Mouse (Mus musculus) megakaryocyte, embryonic 14.5 days (primary cell): ENCODE results near the gene Smndc1. TPM values are rescaled to one million over a fixed set of nuclear protein-coding genes. Genes with fewer than 3 reads are reported as not detected.
"Not testable (repeated sequence)": the region's sequence is repeated elsewhere in the genome, so short reads cannot be mapped to it uniquely, and the experiment has no call there.

Experiments
- H3K27me3 ChIP-seq: replicated peaks from 2 replicates; pipeline ENCODE3; 2012; ENCODE audit warnings: inconsistent platforms
- H3K36me3 ChIP-seq: replicated peaks from 2 replicates; pipeline ENCODE3; 2012; ENCODE audit warnings: low read length, inconsistent platforms, mixed read lengths
- H3K4me1 ChIP-seq: 2 replicates; pipeline ENCODE4 v1.6.1; 2012; ENCODE audit warnings: inconsistent platforms
- H3K4me3 ChIP-seq: replicated peaks from 2 replicates; pipeline ENCODE3; 2012; ENCODE audit warnings: moderate library complexity, mild to moderate bottlenecking, inconsistent platforms
- H3K9me3 ChIP-seq: 2 replicates; pipeline ENCODE4 v1.6.1; 2012; ENCODE audit warnings: inconsistent platforms
- FLI1 ChIP-seq: IDR thresholded peaks from 2 replicates; pipeline ENCODE4 v1.6.1; 2012; ENCODE audit warnings: low read length, inconsistent platforms, mixed read lengths
- GATA1 ChIP-seq: IDR thresholded peaks from 3 replicates; pipeline ENCODE4 v1.6.1; 2012; ENCODE audit warnings: mixed read lengths, low read length, inconsistent platforms, borderline replicate concordance
- polyA plus RNA-seq: library from polyadenylated mRNA; stranded (reverse); fragments of >175 nt; gene quantifications from 2 replicates; pipeline ENCODE4 v1.2.3, GENCODE M21; 2012; ENCODE audit warnings: low replicate concordance; ENCODE audit not compliant: insufficient read depth

The Smndc1 gene
- polyA plus RNA-seq, 1 experiment: 76.8 TPM

DNA sequence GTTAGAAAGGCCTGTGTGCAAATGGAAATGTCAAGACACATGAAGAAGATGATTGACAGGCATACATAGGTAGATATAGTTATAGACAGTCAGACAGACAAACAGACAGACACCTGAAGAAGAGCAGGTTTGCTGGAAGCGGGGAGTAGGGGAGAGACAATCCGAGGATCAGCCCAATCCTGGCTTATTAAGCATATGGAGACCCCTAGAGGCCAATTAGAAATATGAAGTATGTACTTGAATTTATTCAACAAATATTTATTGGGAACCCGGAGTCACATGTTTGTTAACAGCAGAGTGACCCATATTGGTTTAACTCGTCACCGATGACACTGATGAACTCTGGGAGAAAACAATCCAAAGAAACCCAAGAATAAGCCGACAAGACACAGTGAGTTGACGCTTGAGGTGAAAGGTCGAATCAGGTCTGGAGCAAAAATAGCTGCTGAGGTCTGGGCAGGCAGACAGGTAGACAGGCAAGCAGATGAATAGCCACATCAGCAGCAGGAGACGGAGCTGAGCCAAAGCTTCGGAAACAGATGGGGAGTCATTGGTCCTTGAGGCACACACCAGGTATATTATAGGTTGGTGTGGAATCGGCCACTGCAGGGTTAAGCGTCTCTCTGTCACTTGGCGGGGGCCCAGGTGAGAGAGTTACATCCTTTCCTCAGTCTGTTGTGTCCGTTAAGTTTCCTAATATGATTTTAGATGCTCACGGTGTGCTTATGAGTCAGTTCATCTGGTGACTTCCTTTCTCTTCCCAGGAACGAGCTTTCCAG lies 10.1 kb upstream of the Smndc1 start:
- Histone ChIP-seq H3K27me3 (no peaks in the 10 kb centered on the region), H3K4me3 (no peak overlapping the region), H3K36me3 (no peaks in the 10 kb centered on the region), H3K9me3 (no peaks in the 10 kb centered on the region), H3K4me1 (peaks cover 35% of the 10 kb centered on the region)
- TF ChIP-seq FLI1: no peak
- no peak for TF ChIP-seq GATA1

DNA sequence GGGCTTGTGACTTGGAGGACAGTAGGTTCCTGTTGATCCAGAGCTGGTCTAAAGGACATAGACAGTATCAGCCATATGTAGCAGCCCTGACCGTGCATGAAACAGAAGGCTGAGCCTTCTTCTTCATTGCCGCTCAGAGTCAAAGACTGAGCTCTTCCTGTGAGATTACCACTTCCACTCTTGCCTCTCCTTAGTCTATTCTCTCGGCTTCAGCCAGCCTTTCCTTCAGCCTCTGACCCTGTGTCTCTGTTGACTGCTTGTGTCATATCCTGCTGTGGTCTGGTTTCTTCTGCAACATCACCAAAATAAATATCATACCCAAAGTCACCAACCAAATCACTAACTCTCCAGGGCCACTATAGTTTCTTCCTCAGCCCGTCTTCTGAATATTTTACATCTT lies 8.8 kb upstream of the Smndc1 start:
- Histone ChIP-seq H3K9me3 (no peaks in the 10 kb centered on the region), H3K27me3 (no peaks in the 10 kb centered on the region), H3K4me3 (peak overlapping the region; percentile 44), H3K36me3 (no peaks in the 10 kb centered on the region), H3K4me1 (peaks cover 42% of the 10 kb centered on the region)
- no peak for TF ChIP-seq GATA1
- TF ChIP-seq FLI1: no peak

DNA sequence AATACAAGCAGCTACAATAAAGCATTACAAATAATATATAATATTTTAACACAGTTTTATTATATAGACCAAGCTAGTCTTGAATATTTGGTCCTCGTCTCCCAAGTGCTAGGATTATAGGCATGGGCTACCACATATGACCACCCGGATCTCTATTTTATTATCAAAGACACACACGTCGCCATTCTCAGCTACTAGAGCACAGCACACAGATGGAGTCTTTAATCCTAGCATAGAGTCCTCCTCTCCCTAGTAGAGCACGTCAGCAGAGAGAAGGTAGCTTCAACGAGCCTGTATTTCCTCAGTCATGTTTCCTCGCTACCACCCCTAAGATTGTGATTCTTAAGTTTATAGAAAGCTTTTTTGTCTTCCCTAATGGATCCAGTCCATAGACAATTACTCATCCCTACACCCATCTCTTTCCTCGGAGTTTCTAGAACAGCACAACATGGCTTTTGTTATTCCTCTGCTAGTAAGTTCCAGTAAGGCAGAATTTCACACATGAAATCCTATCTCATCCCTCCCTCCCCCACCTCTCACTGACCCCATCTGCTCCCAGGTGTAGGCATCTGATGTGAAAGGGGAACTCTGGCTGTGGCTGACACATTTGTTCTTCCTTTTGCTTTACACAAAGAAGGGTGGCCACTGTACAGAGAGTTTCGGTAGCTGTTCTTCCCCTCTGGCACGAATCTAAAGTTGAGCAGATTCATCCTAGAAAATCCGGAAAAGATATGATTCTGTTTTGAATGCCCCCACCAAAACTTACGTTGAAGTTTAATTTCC lies 7.3 kb upstream of the Smndc1 start:
- H3K36me3 ChIP-seq: no peaks in the 10 kb centered on the region
- no peaks in the 10 kb centered on the region for H3K27me3 ChIP-seq
- TF ChIP-seq FLI1: no peak
- no peak for TF ChIP-seq GATA1
- no peak overlapping the region for H3K4me3 ChIP-seq
- peaks cover 52% of the 10 kb centered on the region for H3K4me1 ChIP-seq
- no peaks in the 10 kb centered on the region for H3K9me3 ChIP-seq

DNA sequence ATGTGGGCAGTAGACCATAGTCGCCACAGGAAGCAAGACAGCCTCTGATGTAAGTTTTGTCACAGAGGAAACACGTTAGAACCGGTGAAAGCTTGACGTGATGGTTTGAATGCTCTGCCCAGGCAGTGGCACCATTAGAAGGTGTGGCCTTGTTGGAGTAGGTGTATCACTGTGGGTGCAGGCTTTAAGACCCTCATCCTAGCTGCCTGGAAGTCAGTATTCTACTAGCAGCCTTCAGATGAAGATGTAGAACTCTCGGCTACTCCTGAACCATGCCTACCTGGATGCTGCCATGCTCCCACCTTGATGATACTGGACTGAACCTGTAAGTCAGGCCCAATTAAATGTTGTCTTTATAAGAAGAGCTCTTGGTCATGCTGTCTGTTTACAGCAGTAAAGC lies 5.4 kb upstream of the Smndc1 start:
- H3K4me3 ChIP-seq, H3K9me3 ChIP-seq, H3K36me3 ChIP-seq, H3K27me3 ChIP-seq: not testable (repeated sequence)
- H3K4me1 ChIP-seq: peaks cover 68% of the 10 kb centered on the region

DNA sequence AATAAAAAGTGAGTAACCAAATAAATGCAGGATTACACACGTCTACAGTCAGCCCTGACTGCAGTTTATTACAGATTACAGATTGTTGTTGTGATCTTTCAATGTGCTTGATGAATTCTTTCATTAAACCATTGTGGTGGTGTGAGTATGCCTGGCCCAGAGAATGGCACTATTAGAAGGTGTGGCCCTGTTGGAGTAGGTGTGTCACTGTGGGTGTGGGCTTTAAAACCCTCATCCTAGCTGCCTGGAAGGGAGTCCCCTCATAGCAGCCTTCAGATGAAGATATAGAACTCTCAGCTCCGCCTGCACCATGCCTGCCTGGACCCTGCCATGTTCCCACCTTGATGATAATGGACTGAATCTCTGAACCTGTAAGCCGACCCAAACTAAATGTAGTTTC lies 4.6 kb upstream of the Smndc1 start:
- not testable (repeated sequence) for H3K4me3 ChIP-seq, H3K27me3 ChIP-seq, H3K9me3 ChIP-seq, H3K36me3 ChIP-seq
- peaks cover 65% of the 10 kb centered on the region for H3K4me1 ChIP-seq

DNA sequence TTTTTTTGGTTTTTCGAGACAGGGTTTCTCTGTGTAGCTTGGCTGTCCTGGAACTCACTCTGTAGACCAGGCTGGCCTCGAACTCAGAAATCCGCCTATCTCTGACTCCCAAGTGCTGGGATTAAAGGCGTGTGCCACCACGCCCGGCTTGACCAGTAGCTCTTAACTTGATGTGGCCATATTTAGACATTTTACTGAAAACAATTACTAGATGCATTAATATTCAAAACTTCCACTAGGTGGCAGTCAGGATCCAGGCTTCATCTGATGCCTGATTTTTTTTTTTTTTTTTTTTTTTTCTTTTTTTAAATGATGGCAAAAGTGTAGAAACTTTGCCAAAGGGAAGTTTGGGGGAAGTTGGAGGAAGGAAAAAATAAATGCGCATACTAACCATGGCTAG lies 4.2 kb upstream of the Smndc1 start:
- H3K4me3 ChIP-seq: peak overlapping the region; percentile 56
- TF ChIP-seq FLI1: no peak
- no peak for TF ChIP-seq GATA1
- H3K4me1 ChIP-seq: peaks cover 60% of the 10 kb centered on the region
- no peaks in the 10 kb centered on the region for H3K9me3 ChIP-seq
- H3K36me3 ChIP-seq: no peaks in the 10 kb centered on the region
- H3K27me3 ChIP-seq: no peaks in the 10 kb centered on the region

DNA sequence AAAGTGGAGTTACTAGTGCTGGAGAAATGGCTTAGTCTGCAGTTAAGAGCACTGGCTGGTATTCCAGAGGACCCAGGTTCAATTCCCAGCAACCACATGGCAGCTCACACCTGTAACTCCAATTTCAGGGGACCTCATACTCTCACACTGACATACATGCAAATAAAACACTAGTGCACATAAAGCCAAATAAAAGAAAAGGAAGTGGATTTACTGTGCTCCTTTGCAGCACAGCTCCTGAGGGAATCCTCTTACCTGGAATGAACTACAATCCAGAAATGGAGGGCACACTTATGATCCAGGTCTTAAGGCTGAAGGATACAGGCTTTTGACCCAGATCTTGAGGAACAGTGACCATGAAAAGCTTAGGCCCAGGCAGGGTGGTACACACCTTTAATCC lies 3.3 kb upstream of the Smndc1 start:
- Histone ChIP-seq H3K4me1 (peaks cover 60% of the 10 kb centered on the region), H3K4me3 (no peak overlapping the region), H3K9me3 (no peaks in the 10 kb centered on the region), H3K27me3 (no peaks in the 10 kb centered on the region), H3K36me3 (peaks cover 6% of the 10 kb centered on the region)
- TF ChIP-seq GATA1 (no peak), FLI1 (no peak)

DNA sequence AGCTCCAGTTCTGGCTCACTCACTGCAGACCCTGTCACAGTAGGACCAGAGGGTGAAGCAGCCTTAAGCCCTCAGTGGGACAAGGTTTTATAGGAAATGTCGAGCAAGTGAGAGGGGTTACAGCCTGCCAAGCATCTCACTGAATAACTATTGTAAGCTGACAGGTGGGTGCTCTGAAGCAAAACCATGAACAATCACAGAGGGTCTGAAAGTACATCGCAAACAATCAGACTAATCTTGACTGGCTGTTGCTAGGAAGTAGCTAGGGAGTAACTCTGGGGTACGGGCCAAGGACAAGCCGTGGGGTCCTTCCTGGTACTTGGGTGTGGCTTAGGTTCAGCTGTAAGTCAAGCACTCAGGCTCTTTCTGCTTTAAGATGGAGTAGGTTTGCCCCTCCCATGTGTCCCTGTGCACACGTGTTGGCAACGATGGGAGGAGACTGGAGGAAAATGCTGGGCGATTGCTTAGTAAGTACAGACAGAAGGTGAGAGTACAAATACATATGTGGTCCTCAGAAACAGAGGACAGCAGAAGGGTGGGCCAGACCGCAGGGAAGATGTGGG lies 2.5 kb upstream of the Smndc1 start:
- peaks cover 63% of the 10 kb centered on the region for H3K4me1 ChIP-seq
- H3K4me3 ChIP-seq: no peak overlapping the region
- TF ChIP-seq GATA1: no peak
- H3K27me3 ChIP-seq: no peaks in the 10 kb centered on the region
- peaks cover 13% of the 10 kb centered on the region for H3K36me3 ChIP-seq
- no peaks in the 10 kb centered on the region for H3K9me3 ChIP-seq

DNA sequence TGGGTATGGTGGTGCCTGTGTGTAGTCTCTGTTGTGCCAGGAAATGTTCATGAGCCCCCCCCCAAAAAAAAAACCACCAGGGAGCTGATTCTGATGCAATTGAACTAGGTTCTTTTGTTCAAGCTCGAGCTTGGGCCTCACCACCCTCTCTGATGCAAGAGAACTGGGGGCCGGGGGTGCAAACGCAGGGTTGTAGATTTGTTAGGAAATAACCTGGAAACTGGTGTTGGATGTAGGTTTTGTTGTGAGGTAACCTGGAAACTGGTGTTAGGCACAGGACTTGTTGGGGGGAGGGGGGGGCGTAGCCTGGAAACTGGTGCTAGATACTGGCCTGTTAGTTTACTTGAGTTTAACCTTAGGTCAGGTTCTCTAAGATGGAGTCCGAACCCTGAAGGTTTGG lies 1.4 kb upstream of the Smndc1 start:
- H3K9me3 ChIP-seq: no peaks in the 10 kb centered on the region
- H3K27me3 ChIP-seq: no peaks in the 10 kb centered on the region
- peak overlapping the region; percentile 97 for H3K4me3 ChIP-seq
- TF ChIP-seq FLI1 (no peak), GATA1 (no peak)
- peaks cover 65% of the 10 kb centered on the region for H3K4me1 ChIP-seq
- peaks cover 24% of the 10 kb centered on the region for H3K36me3 ChIP-seq

DNA sequence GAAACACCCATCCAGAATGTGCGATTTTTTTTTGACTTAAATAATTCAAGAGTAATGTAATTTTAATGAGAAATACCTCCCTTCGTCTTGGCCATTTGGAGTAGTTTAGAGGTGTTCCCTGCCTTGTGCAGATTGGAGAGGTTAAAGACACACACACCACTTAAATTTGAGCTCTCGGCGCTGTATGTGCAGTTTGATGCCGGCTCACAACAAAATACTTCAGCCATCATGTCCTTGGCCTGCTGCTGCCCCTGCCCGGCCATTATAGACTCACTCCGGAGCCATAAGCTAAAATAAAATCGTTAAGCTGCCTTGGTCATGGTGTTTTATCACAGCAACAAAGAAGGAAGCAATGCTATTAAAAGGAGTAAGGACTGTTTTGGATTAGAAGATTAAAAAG lies 1.0 kb upstream of the Smndc1 start:
- peak overlapping the region; percentile 97 for H3K4me3 ChIP-seq
- TF ChIP-seq GATA1: no peak
- no peak for TF ChIP-seq FLI1
- peaks cover 67% of the 10 kb centered on the region for H3K4me1 ChIP-seq

More for the DNA sequence above, 1.0 kb upstream of the Smndc1 start:
- H3K9me3 ChIP-seq: no peaks in the 10 kb centered on the region
- peaks cover 28% of the 10 kb centered on the region for H3K36me3 ChIP-seq
- H3K27me3 ChIP-seq: no peaks in the 10 kb centered on the region
